Mouse (Mus musculus) heart, postnatal 25 days (tissue): ENCODE data around the gene Gm21679. TPM values are rescaled to one million over a fixed set of nuclear protein-coding genes. Genes with fewer than 3 reads are reported as not detected.
"Not testable (repeated sequence)": the region's sequence is repeated elsewhere in the genome, so short reads cannot be mapped to it uniquely, and the experiment has no call there.

ENCODE experiments used
- DNase-seq: peaks from one replicate; pipeline ENCODE4 v3.0.0; 2022; ENCODE audit warnings: low spot score
- intact Hi-C: fragments of 180-260 bp; cut with DNase I; formaldehyde crosslinking; loops from one replicate; pipeline ENCODE4 v1.15.1; 2025
- total RNA-seq, 2 experiments: library from RNA; stranded (reverse); gene quantifications; 2 replicates each; pipeline ENCODE4 v1.2.3; 2021

The Gm21679 gene
- total RNA-seq: not detected

DNA sequence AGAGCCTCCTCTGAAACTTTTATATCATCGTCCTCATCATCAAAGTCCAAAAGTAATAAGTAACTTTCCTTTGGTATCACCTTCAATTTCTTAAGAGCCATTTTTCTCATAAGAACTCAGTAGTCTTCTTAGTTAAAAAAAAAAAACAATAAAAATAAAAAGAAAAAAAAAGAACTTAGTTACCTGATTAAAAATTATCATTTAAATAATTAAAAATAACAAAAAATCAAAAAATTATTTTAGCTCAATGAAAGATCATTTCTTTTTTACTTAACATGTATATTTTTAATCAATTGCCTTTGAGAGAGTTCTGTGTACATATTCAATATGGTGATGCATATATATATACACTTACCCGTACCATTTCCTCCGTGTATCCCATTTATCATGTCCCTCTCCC is at the start of gene Gm21679:
TSS of gene Gm21679 (minus strand) at position 101 of the 400 bp plus-strand sequence.
- DNase-seq, intact Hi-C loops: not testable (repeated sequence)
